Mouse (Mus musculus): ENCODE results near the gene Stim2. TPM values are rescaled to one million over a fixed set of nuclear protein-coding genes. Genes with fewer than 3 reads are reported as not detected.

Stim2 gene
- total and polyA plus RNA-seq, 3 experiments = 11.7 to 18.6 TPM; not detected in 1

DNA sequence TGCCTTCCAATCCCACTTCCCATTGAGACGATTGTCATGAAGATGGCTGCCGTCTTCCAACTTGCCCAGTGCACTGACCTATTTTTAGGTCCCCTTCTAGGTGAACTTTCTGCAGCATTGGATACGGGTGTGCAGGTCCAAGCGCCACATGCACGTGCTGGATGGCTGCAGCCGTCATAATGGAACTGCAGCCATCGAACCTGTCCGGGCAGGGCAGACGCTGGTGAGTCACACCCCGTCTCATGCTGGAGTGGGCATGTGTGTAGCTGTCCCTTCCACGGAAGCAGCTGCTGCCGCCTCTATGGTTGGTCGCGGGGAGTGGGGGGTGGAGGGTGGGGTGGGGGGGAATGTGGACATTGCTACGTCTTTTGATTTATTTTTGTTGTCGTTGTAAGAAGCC is 21.8 kb upstream of the Stim2 start:
- no peak overlapping the region for H3K27ac ChIP-seq (ENCODE audit: control insufficient read depth, low read depth, low read length)
- H3K4me3 ChIP-seq (ENCODE audit: control insufficient read depth in 1 of 2, insufficient read depth in 1 of 2, low read depth in 2 of 2, low read length in 2 of 2) = no peak overlapping the region
- TF ChIP-seq HCFC1 (IDR thresholded peaks at IDR 0.05; ENCODE audit: low read depth, low read length) (no peak), POLR2A (IDR thresholded peaks at IDR 0.05; ENCODE audit: control insufficient read depth in 1 of 2, insufficient read depth in 1 of 2, low read depth in 1 of 2, low read length in 2 of 2, poor library complexity in 1 of 2) (no peak), MYB (IDR thresholded peaks at IDR 0.05; ENCODE audit: low read depth, low read length) (no peak), E2F4 (IDR thresholded peaks at IDR 0.05; ENCODE audit: borderline replicate concordance, low read depth, low read length) (no peak), GATA1 (IDR thresholded peaks at IDR 0.05; ENCODE audit: low read depth, low read length) (no peak), MAX (IDR thresholded peaks at IDR 0.05; ENCODE audit: low read length) (no peak), CHD2 (IDR thresholded peaks at IDR 0.05; ENCODE audit: low read length) (no peak)
- H3K4me1 ChIP-seq (ENCODE audit: control insufficient read depth in 1 of 2, insufficient read depth in 2 of 2, low read length in 2 of 2) = no peaks in the 10 kb centered on the region
- no peak overlapping the region for H3K9ac ChIP-seq (ENCODE audit: control insufficient read depth, low read depth, low read length, poor library complexity, severe bottlenecking)
- DNase-seq (ENCODE audit: low read depth, low spot score) = no peak
- H3K9me3 ChIP-seq (replicated peaks; ENCODE audit: insufficient read depth, low read length) = no peaks in the 10 kb centered on the region
- H3K27me3 ChIP-seq (ENCODE audit: control insufficient read depth in 1 of 2, insufficient read depth in 2 of 2, low read length in 2 of 2) = no peaks in the 10 kb centered on the region; a peak in 1 of 4 replicates
- H3K79me2 ChIP-seq (ENCODE audit: control insufficient read depth, insufficient read depth, low read length, poor library complexity) = no peaks in the 10 kb centered on the region
- no peaks in the 10 kb centered on the region for H3K36me3 ChIP-seq (ENCODE audit: control insufficient read depth in 1 of 2, insufficient read depth in 2 of 2, low read length in 2 of 2)

DNA sequence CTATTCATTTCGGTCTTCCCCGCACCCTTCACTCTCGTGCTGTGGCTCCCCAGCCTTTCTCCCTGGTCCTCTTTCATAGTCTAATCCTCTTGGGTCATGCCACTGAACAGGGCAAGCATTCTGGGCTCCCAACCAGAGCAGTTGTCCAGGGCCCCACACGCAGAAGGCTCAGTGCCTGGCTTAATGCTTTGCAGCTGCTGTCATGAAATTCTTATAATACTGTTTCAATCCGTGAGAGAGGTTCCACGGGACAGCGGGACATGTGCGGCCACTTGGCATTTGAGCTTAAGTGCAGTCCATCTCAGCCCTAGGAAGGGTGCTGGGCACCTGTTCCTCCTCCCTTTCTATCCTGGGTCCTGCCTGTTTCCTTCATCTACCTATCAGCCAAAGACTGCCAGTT is 21.2 kb upstream of the Stim2 start:
- Histone ChIP-seq H3K79me2 (ENCODE audit: control insufficient read depth, insufficient read depth, low read length, poor library complexity) (no peaks in the 10 kb centered on the region), H3K4me3 (ENCODE audit: control insufficient read depth in 1 of 2, insufficient read depth in 1 of 2, low read depth in 2 of 2, low read length in 2 of 2) (no peak overlapping the region), H3K4me1 (ENCODE audit: control insufficient read depth in 1 of 2, insufficient read depth in 2 of 2, low read length in 2 of 2) (no peaks in the 10 kb centered on the region), H3K9me3 (replicated peaks; ENCODE audit: insufficient read depth, low read length) (no peaks in the 10 kb centered on the region), H3K9ac (ENCODE audit: control insufficient read depth, low read depth, low read length, poor library complexity, severe bottlenecking) (no peak overlapping the region), H3K36me3 (ENCODE audit: control insufficient read depth in 1 of 2, insufficient read depth in 2 of 2, low read length in 2 of 2) (no peaks in the 10 kb centered on the region), H3K27ac (ENCODE audit: control insufficient read depth, low read depth, low read length) (no peak overlapping the region), H3K27me3 (ENCODE audit: control insufficient read depth in 1 of 2, insufficient read depth in 2 of 2, low read length in 2 of 2) (no peaks in the 10 kb centered on the region; a peak in 1 of 4 replicates)
- TF ChIP-seq MAX (IDR thresholded peaks at IDR 0.05; ENCODE audit: low read length) (no peak), TAL1 (IDR thresholded peaks at IDR 0.05; ENCODE audit: low read length) (no peak), MAFK (IDR thresholded peaks at IDR 0.05; ENCODE audit: borderline replicate concordance, low read depth, low read length) (no peak), POLR2A (IDR thresholded peaks at IDR 0.05; ENCODE audit: control insufficient read depth in 1 of 2, insufficient read depth in 1 of 2, low read depth in 1 of 2, low read length in 2 of 2, poor library complexity in 1 of 2) (no peak), MXI1 (IDR thresholded peaks at IDR 0.05; ENCODE audit: low read depth, low read length) (no peak), BHLHE40 (IDR thresholded peaks at IDR 0.05; ENCODE audit: borderline replicate concordance, low read depth, low read length) (no peak), NRF1 (IDR thresholded peaks at IDR 0.05; ENCODE audit: insufficient read depth, low read depth, low read length, poor library complexity, severe bottlenecking) (no peak), GATA1 (IDR thresholded peaks at IDR 0.05; ENCODE audit: low read depth, low read length) (no peak), ZC3H11A (IDR thresholded peaks at IDR 0.05; ENCODE audit: low read depth, low read length) (no peak), TBP (IDR thresholded peaks at IDR 0.05; ENCODE audit: low read depth, low read length) (no peak), ZMIZ1 (IDR thresholded peaks at IDR 0.05; ENCODE audit: low read depth, low read length) (no peak), SMC3 (IDR thresholded peaks at IDR 0.05; ENCODE audit: low read depth, low read length) (no peak), CTCF (IDR thresholded peaks at IDR 0.05 in 2 of 3, conservative IDR thresholded peaks at IDR 0.05 in 1 of 3; ENCODE audit: control insufficient read depth in 1 of 3, insufficient read depth in 1 of 3, low read depth in 2 of 3, low read length in 3 of 3, poor library complexity in 1 of 3, severe bottlenecking in 1 of 3) (no peak), POLR2AphosphoS2 (IDR thresholded peaks at IDR 0.05; ENCODE audit: low read length) (no peak), MAZ (IDR thresholded peaks at IDR 0.05; ENCODE audit: low read depth, low read length) (no peak), RCOR1 (IDR thresholded peaks at IDR 0.05; ENCODE audit: low read depth, low read length) (no peak), ZNF384 (IDR thresholded peaks at IDR 0.05; ENCODE audit: low read depth, low read length) (no peak)
- no peak for DNase-seq (ENCODE audit: low read depth, low spot score)

Measured in MEL (cell line).